Mouse (Mus musculus) cerebellum, postnatal 14 days (tissue): ENCODE data around the gene Gfra4.
"Not testable (repeated sequence)": the region's sequence is repeated elsewhere in the genome, so short reads cannot be mapped to it uniquely, and the experiment has no call there.

ENCODE experiments used
- DNase-seq, 2 experiments: peaks; one replicate each; pipeline ENCODE4 v3.0.0; 2021; ENCODE audit warnings: mixed read lengths in 2 of 2

The Gfra4 gene

GRCm38 (mm10) chr2:131046025-131046424, 3.1 kb upstream of the Gfra4 start:
- DNase-seq: no peak

GRCm38 (mm10) chr2:131044989-131045720, 2.3 kb upstream of the Gfra4 start:
- DNase-seq: peak in 1 of 2 experiments; percentile 43

- no peak for DNase-seq
These were observed 1.5 kb upstream of the Gfra4 start for GRCm38 (mm10) chr2:131044354-131044852.

GRCm38 (mm10) chr2:131040854-131041825, 1.7 kb downstream of the Gfra4 start:
- peak; percentile 79 to 83 for DNase-seq

- no peak for DNase-seq
These were observed 4.2 kb downstream of the Gfra4 start for GRCm38 (mm10) chr2:131038675-131039074.

GRCm38 (mm10) chr2:131038197-131038596, 4.7 kb downstream of the Gfra4 start:
- no peak for DNase-seq

GRCm38 (mm10) chr2:131037226-131037990, 5.5 kb downstream of the Gfra4 start:
- DNase-seq: peak in 1 of 2 experiments; percentile 54

GRCm38 (mm10) chr2:131036757-131037156, 6.1 kb downstream of the Gfra4 start:
- no peak for DNase-seq

GRCm38 (mm10) chr2:131036343-131036742, 6.5 kb downstream of the Gfra4 start:
- DNase-seq: no peak

GRCm38 (mm10) chr2:131031406-131031805, 11.5 kb downstream of the Gfra4 start:
- not testable (repeated sequence) for DNase-seq

- DNase-seq: no peak
These were observed 11.9 kb downstream of the Gfra4 start for GRCm38 (mm10) chr2:131030998-131031397.

- no peak for DNase-seq
These were observed 12.3 kb downstream of the Gfra4 start for GRCm38 (mm10) chr2:131030561-131030960.

GRCm38 (mm10) chr2:131029065-131029935, 13.6 kb downstream of the Gfra4 start:
- DNase-seq: no peak

- DNase-seq: no peak
These were observed 15.9 kb downstream of the Gfra4 start for GRCm38 (mm10) chr2:131026941-131027340.

- no peak for DNase-seq
These were observed 17.7 kb downstream of the Gfra4 start for GRCm38 (mm10) chr2:131025230-131025629.

- DNase-seq: no peak
These were observed 32.3 kb downstream of the Gfra4 start for GRCm38 (mm10) chr2:131010566-131010965.

GRCm38 (mm10) chr2:131009123-131009522, 33.8 kb downstream of the Gfra4 start:
- DNase-seq: no peak

GRCm38 (mm10) chr2:130992818-130993217, 50.1 kb downstream of the Gfra4 start:
- DNase-seq: no peak
